Mouse (Mus musculus): ENCODE measurements around the gene Rasl10b.

- no peak for TF ChIP-seq EP300 (IDR thresholded peaks at IDR 0.05; ENCODE audit: low read depth)
- TF ChIP-seq CTCF (IDR thresholded peaks at IDR 0.05; ENCODE audit: low read depth) = no peak
Observed at GRCm38 (mm10) chr11:83439426-83440060, 30.6 kb downstream of the Rasl10b start.
